Mouse (Mus musculus) C2C12 (cell line): ENCODE data around the gene Siae.

Experiments
- CTCF ChIP-seq: IDR thresholded peaks from one replicate; pipeline ENCODE4 v1.5.1; 2011; ENCODE audit not compliant: control insufficient read depth, insufficient read depth, insufficient read length
- MAX ChIP-seq: IDR thresholded peaks from one replicate; pipeline ENCODE4 v1.6.1; 2011; ENCODE audit warnings: mild to moderate bottlenecking, control low read depth
- USF1 ChIP-seq: IDR thresholded peaks from one replicate; pipeline ENCODE4 v1.6.1; 2011; ENCODE audit warnings: low read depth, mild to moderate bottlenecking, control low read depth, moderate library complexity

DNA sequence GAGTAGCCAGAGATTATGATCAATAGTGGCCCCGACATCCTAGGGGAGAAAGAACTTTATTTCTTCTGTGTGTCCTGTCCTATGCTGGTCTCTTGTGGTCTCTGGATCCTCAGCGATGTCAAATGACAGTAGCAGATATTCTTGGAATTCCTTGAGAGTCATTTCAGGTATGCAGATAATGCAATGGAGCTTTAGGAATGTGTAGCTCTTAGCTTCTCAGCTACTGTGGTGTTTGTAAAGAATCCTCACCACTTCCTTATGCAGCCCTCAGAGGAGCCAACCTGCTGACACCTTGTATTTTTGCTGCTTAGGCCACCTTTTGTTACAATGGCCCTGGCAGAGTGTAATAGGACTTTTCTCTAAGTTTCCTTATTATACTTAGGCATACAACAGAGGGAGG, 109.1 kb downstream of the Siae start:
- TF ChIP-seq CTCF: no peak
- TF ChIP-seq MAX: no peak
- no peak for TF ChIP-seq USF1
